Mouse (Mus musculus) B cell, adult 2 months (primary cell): Measurements from ENCODE around the gene Usmg5.
A peak's percentile ranks its signal among the peaks of the same experiment; 100 is the strongest.
"Not testable (repeated sequence)": the region's sequence is repeated elsewhere in the genome, so short reads cannot be mapped to it uniquely, and the experiment has no call there.

ENCODE experiments used
- DNase-seq, 2 experiments: peaks; one replicate each; pipeline ENCODE4 v3.0.0; 2022

Usmg5 gene

DNA sequence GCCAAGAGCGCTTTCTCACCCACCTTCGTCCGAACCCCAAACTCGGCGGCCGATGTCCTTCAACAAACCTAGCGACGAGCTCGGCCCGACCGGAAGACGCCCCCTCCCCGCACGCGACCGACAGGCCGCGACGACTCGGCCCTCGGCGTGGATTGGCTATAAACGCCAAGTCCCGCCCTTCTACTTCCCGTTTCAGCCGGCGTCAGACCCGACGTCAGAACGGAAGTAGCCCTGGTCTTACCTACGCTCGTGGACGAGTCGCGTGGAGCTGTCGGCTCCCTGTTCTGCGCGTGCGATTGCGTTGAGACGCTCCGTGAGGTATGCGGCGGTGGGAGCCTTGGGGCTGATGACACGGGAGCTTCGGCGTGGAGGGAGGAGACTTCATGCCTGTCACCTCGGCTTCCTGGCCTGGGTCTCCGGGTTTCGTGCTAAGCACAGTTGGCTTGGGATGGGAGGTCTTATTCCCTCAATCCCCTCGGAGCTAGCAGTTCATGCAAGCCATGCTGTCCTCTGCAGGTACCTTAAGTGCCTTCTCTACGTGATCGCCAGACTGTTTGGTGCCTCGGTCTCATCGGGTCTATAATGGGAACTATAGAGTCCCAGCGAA, at the start of gene Usmg5, which contains the start of gene Pdcd11:
TSS of gene Usmg5 (minus strand) at position 98 of the 607 bp plus-strand sequence.
TSS of gene Pdcd11 (plus strand) at position 219 of the 607 bp plus-strand sequence.
- peak; percentile 93 to 94 for DNase-seq

DNA sequence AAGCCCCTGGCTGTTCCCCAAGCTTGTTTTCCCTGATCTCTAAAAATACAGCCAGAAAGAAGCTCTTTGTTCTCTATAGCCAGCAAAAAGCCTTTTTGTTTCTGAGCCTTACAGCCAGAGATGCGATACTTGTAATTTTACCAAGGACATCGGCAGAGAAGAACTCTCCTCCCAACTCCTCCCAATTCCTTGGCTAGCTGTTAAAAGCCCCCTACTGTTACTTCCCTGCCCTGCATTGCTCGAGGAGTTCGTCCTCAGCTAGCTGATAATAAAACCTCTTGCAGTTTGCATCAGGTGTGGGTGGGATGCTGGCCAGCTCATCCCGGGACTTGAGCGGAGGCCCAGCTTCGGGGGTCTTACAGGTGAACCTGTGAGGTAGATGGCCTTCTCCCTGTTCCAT, 49.2 kb upstream of the Usmg5 start:
- not testable (repeated sequence) for DNase-seq

DNA sequence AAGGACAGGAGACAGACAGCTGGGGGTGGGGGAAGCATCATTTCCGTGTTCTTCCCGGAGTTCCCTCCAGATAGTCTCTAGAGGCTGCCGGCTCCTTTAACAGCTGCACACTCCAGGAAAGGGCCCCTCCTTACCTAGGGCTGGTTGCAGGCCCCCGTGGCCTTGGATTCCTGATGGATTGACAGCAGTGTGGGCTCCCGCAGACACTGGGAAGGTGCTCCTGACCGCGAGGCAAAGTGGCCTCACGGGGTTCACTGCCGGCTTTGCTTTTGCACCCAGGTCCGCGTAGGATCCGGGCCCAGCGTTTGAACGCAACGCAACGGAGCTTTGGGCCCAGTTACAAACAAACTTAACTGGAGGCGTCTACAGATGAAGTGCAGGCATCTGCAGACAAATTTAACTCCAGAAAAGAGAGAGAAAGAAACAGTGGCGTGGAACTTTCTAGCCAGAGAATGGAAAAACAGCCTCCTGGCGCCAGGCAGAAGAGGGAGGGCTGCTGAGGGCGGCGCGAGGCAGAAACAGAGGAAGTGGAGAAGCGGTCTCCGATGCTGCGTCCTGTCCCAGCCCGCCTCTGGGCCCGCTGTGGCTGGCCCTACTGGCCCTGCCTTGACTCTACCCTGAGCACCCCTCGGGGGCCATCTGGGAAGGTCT, 47.4 kb upstream of the Usmg5 start, which contains the start of gene Calhm2:
TSS of gene Calhm2 (minus strand) at position 524 of the 651 bp plus-strand sequence.
- peak; percentile 61 to 63 for DNase-seq

DNA sequence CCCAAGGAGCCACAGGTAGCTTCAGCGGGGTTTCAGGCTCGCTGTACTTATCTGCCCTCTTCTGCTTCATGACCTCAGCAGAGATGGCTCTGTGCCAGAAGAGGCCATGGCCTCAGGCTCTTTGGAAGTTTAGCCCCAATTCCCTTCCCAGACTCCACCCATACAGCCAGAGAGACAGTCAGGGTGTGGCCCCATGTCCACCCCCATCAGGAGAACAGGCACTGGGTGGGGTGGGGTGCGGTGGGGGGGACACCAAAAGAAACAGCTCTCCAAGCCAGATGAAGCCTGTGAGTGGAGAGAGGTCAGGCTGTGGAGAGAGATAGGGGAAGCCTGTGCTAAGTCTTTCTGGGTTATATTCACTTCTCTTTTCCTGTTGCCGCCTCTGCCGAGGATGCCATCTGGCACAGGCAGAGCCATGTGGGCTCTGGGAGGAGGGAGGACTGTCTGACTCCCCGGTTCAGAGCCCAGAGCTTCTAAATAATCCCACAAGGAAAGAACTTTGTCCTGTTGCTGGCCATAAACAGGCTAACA, 46.7 kb upstream of the Usmg5 start:
- peak; percentile 57 to 58 for DNase-seq

DNA sequence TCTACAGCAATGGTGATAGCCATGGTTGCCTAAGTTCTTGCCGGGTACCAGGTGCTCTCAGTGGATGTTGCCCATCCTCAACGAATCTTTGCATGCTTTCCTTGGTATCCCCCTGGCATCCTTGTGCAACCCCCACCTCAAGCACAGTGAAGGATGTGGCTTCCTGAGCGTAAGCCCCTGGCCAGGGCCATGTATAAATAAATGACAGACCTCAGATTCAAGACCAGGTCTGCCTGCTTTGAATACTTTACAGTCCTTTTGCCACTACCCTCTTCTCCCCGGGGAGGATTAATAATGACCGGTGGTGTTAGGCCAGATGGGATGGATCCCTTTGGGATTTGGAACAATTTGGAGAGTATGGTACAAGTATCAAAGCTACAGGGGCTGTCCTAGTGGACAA, 45.7 kb upstream of the Usmg5 start:
- DNase-seq, result no peak

DNA sequence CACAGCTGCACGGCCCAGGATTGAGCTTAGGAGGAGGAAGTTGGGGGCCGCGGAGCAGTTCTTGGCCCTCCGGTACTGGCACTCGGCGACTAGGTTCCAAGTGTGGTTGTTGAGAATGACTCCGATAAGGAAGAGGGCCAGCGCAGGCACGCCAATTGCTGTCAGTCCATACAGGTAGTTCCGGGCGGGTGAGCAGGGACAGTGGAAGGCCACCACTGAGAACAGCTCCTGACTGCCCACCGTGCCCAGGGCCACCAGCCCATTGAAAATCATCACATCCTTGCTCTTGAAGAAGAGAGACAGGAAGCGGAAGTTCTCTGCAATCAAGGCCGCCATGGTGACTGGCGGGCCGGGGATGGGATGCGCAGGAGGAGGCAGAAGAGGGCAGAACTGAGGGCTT, 45.1 kb upstream of the Usmg5 start:
- DNase-seq, result peak in 1 of 2 experiments; percentile 18

DNA sequence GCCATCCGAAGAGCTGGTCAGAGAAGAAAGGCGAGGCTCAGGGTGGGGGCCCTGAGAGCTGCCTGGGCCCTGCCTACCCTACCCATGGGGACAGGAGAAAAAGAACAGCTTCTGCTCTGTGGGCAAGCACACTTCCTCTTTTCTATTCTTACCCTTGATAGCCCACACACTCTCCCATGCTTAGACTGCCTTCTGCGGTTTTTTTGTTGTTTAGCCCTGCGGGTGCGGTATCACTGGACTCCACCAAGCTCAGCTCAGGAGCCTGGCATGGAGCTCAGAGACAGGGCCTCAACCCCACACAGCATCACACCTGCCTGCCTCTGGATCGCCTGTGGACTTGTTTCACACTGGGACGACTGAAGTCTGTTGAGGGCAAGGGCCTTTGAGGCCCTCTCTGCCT, 42.7 kb upstream of the Usmg5 start:
- DNase-seq, result peak; percentile 74 to 77

DNA sequence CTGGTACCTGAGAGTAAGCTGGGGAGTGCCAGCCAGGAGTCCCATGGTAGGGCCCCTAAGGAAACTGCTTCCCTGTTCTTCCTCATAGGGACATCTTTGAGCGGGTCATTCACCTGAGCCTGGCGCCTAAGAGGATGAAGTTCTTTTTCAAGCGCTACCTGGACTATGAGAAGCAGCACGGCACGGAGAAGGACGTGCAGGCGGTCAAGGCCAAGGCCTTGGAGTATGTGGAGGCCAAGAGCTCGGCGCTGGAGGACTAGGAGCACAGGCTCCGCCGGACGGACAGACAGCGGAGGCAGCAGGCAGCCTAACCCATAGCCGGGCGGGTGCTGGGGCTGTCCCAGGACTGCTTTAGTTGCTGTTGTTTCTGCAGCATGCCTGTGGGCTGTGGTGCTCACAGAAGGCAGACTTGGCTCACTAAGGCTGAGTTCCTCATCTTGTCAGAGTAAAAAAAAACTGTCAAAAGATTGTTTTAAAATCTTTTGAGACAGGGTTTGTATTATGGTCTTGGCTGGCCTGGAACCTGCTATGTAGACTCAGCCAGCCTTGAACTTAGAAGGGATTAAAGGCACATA, 40.2 kb upstream of the Usmg5 start:
- DNase-seq, result peak in 1 of 2 experiments; percentile 36

DNA sequence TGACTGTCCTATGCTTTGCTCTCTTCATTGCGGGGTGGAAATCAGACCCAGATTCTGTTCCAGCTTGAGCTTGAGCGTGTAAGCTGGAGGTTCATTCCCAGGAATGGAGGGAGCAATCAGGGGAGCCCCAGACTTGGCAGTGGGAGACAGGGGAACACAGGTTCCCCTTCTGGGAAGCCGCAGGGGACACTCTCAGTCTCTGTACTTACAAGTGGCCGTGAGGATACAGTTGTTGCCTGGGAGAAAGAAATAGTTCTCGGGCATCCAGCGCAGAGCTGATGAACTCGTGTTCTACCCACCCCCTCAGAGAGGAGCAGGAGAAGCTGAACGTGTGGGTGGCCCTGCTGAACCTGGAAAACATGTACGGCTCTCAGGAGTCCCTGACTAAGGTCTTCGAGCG, 38.4 kb upstream of the Usmg5 start:
- DNase-seq, result no peak

DNA sequence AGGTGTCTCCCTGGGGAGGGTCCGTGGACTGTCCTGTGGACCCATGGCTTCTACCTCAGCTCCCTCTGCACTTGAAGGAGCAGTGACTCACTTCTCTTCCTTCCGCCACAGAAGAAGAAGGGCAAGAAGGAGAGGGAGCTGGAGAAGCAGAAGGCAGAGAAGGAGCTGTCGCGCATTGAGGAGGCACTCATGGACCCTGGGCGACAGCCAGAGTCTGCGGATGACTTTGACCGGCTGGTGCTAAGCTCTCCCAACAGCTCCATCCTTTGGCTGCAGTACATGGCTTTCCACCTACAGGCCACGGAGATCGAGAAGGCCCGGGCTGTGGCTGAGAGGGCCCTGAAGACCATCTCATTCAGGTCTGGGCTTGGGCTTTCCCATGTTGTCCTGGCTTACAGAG, 37.7 kb upstream of the Usmg5 start:
- no peak for DNase-seq

DNA sequence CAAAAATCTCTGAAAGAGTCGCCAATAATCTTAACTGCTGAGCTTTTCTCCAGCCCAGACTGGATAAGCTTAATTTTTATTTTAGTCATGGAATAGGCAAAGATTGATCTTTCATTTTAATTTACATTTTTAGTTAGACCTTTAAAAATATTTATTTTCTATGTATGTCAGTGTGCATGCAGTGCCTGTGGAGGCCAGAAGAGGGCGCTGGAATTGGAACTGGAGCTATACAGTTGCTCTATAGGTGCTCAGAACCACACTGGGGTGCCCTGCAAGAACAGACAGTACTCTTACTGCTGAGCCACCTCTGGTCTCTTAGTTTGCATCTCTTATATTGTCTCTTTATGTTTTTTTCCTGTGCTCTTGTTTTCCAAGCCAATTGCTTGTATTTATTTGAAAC, 32.4 kb upstream of the Usmg5 start:
- peak; percentile 73 to 77 for DNase-seq

DNA sequence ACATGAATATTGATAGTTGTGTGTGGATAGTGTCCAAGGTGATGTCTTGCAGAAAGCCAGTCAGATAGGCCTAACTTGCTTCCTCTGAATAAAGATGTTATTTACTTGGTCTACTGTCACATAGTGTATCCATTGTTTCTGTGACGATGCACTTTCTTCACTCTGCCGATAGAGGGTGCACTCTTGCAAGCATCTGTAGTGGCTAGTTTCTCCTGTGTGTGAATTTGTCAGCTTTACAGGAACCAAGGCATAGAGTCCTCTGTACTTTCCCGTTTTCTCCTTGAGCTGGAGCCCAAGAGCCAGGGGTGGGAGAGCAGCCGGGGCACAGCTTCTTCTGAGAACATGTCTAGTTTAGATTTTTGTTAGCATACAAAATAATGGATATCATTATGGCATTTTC, 30.6 kb upstream of the Usmg5 start:
- DNase-seq, result peak; percentile 50 to 52

DNA sequence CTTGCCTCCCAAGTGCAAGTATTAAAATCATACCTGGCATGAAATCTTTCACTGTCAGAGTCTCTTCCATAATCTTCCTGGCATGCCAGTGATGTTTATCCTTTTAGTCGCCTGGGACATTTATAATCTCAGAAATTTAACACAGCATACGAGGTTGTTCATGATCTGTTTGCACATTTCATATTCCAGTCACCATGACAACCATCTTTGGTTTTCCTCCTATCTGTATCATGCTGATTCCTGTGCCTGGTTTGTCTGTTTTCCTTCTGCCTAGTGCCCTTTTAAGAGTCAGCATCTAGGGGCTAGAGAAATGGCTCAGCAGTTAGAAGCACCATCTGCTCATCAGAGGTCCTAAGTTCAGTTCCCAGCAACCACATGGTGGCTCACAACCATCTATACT, 28.2 kb upstream of the Usmg5 start:
- no peak for DNase-seq

DNA sequence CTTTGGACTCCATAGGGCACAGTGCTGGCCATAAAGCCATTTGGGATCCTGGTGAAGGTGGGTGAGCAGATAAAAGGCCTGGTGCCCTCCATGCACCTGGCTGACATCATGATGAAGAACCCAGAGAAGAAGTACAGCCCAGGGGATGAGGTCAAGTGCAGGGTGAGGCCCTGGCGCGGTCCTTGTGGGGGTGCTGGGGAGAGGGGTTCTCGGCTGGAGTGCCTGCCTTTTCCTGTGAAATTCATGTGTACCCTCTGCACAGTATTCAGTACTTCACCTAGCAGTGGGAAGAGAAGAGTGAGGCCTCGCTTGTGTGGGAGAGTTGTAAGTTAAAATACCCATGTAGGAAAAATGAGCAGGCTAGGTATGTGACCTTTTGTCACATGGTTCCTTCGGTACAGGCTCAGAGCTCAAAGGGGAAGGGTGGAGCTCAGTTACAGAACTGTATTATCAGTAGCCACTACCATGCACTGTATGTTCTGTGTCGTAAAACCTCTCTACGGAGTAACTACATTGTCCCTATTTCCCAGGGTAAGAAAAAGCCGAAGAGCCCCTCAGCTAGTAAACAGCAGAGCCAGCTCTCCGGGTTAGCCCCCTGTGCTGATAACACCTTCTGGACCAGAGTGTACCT, 14.3 kb upstream of the Usmg5 start:
- DNase-seq, result no peak

DNA sequence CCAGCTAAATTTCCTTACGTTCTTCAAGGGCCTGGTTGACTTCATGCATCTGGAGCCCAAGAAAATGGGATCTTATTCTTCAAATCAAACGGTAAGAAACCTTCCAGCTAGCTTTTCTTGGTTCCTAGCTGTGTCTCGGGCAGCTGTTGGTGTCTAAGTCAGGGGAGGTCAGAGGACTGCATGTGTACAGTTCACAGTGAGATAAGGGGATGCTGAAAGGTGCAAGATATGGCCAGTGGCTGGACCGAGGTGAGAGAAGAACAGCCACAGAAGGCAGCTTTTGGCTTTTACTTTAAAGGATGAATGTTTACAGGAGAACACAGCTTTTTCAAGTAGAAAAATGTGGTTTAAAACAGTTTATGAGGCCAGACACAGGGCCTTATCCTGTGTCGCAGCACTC, 10.6 kb upstream of the Usmg5 start:
- no peak for DNase-seq

DNA sequence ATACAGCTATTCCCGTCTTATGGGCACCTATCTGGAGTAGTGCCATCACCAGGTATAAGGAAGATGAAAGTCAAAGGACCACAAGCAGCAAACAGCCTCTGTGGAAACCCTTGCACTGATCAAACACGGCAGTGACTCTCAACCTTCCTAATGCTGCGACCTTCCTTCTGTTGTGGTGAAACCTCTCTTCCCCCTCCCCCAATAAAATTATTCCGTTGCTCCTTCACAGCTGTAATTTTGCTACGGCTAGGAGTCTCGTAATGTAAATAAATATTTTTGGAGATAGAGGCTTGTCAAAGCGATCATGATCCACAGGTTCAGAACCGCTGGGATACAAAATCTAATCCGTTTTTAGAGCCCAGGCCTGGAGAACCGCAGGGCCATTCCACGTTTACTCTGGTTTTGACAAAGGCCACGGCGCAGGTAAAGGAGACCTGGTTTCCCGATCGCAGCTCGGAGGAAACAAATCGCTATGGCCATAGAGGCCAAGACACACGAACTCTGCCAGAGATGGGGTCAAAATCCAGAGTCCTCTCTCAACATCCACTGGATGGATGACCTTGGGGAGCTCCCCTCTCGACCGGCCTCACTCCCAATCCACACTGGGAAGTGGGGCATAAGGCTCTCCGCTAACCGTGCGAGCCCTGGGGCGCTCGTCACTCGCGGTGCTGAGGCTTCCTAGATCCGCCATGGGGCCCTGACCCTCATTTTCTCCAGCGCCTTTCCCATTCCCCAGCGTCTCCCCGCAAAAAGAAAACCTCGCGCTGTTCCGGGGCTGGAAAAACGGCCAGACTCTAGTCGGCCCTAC, 525 bp downstream of the Usmg5 start:
- no peak for DNase-seq

DNA sequence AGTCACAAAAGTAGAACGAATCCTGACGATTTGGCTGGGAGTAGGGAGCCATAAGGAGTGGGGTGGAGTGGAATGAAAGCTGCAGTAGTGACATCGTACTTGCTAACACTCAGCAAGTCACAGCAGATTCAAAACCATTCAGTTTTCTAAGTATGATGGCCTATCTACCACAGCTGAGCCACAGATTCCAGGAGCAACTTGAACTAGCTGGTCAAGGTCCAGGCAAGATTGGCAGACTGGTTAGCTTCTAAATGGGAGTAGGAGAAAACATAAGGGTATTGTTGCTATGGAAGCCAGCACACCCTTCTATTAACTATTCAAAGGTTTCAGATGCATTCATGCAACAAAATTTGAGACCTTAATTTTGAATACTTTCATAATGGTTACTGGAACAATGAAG, 2.2 kb downstream of the Usmg5 start:
- DNase-seq, result no peak

DNA sequence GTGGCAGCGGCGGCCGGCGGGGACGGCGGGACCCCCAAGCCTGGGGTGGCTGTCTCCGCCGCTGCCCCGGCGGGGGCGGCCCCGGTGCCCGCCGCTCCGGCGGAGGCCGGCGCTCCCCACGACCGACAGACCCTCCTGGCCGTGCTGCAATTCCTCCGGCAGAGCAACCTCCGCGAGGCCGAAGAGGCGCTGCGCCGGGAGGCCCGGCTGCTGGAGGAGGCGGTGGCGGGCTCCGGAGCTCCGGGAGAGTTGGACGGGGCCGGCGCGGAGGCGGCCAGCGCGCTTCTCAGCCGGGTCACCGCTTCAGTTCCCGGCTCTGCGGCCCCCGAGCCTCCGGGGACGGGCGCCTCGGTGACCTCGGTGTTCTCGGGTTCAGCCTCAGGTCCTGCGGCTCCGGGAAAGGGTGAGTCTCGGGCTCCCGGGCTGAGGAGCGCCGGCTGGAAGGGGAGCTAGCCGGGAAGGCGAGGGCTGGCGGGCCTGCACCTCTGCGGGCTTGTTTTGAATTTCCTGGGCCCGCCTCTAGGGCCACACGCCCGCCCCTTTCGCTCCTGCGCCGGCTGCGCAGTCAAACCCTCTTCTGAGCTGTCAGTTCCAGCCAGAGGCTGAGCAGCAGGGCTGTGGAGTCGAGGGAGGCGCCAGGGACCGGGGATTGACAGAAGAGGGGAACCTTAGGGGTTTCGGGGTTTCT, 22.4 kb downstream of the Usmg5 start:
- peak; percentile 86 for DNase-seq

DNA sequence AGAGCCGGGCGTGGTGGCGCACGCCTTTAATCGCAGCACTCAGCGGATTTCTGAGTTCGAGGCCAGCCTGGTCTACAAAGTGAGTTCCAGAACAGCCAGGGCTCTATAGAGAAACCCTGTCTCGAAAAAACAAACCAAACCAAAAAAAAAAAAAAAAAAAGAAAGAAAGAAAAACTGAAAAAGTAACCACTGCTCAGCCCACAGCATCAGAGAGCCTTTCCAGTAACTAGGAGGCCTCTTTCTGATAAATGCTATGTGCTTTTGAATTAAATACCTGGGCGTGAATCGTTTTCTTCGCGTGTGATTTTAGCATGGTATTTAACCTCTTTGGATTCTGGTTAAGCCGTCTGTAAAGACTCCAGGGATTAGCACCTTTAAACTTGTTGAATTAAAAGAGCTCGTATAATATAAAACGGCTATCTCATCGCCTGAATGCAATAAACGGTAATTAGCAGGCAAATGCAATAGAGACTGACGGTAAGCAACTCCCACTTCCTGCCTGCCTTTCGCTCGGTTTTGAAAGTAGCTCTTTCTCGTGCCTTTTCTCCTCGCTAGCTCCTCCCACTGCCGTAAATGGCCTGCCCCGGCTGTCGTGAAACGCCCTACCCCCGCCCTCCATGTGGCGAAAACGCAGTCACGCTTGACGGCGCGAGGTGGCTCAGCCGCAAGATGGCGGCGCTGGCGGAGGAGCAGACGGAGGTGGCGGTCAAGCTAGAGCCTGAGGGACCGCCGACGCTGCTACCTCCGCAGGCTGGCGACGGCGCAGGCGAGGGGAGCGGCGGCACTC, 23.2 kb downstream of the Usmg5 start, which contains the start of gene Taf5:
TSS of gene Taf5 (plus strand) at position 651 of the 787 bp plus-strand sequence.
- peak; percentile 96 to 98 for DNase-seq

DNA sequence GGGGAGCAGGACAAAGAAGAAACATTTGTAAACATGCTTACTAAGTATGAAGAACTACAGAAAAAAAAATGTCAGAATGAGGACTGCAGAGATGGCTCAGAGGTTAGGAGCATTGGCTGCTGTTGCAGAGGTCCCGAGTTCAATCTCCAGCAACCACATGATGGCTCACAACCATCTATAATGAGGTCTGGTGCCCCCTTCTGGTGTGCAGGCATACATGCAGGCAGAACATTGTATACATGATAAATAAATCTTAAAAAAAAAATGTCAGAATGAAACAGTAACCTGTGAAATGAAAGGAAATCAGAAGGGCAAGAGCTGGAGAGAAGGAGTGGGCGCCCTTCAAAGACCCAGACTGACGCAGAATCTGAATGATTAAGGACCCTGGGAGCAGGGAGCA, 24.6 kb downstream of the Usmg5 start:
- no peak for DNase-seq

DNA sequence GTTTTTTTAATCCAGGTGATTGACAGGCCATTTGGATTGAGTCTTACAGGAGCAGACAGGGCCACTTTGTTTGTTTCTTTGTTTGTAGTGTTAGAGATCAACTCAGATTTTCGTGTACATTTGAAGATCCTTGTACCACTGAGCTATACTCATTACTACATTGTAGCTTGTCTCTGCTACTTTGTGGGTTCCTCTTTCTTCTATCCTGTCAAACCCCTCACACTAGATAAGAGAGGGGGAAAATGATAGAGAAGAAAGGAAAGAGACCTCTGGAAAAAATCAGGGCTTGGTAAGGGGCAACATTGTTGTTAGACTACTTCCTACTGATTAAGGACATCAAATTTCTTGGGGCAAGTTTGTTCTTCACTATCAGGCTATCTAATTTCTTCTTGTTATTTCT, 32.8 kb downstream of the Usmg5 start:
- DNase-seq, result no peak
